Mouse (Mus musculus) thymus, adult 2 months (tissue): ENCODE data around the gene Tmem62. TPM values are rescaled to one million over a fixed set of nuclear protein-coding genes. Genes with fewer than 3 reads are reported as not detected.
"Not testable (repeated sequence)": the region's sequence is repeated elsewhere in the genome, so short reads cannot be mapped to it uniquely, and the experiment has no call there.

ENCODE experiments used
- DNase-seq: peaks from one replicate; pipeline ENCODE4 v3.0.0; 2021
- H3K27ac ChIP-seq: fragments of 200-500 bp; 2 replicates; pipeline ENCODE4 v1.5.1; 2012; ENCODE audit warnings: low read length, control low read depth; ENCODE audit not compliant: control insufficient read depth, insufficient read depth
- H3K27me3 ChIP-seq: fragments of 200-500 bp; 2 replicates; pipeline ENCODE4 v1.6.1; 2012; ENCODE audit warnings: mild to moderate bottlenecking, low read length, moderate library complexity, mixed read lengths; ENCODE audit not compliant: control insufficient read depth, insufficient read depth
- H3K36me3 ChIP-seq: fragments of 200-500 bp; 2 replicates; pipeline ENCODE4 v1.6.1; 2012; ENCODE audit warnings: mild to moderate bottlenecking, low read length, moderate library complexity; ENCODE audit not compliant: control insufficient read depth, insufficient read depth
- H3K4me1 ChIP-seq: fragments of 200-500 bp; replicated peaks from 2 replicates; pipeline ENCODE4 v1.6.1; 2012; ENCODE audit warnings: low read length; ENCODE audit not compliant: control insufficient read depth, insufficient read depth
- H3K4me3 ChIP-seq: fragments of 200-500 bp; 2 replicates; pipeline ENCODE4 v1.5.1; 2012; ENCODE audit warnings: mild to moderate bottlenecking, low read length, control low read depth, moderate library complexity; ENCODE audit not compliant: control insufficient read depth, insufficient read depth
- CTCF ChIP-seq: fragments of 200-500 bp; IDR thresholded peaks from 2 replicates; pipeline ENCODE4 v1.5.1; 2012; ENCODE audit warnings: mild to moderate bottlenecking, control low read depth, low read length, moderate library complexity, borderline replicate concordance; ENCODE audit not compliant: control insufficient read depth, poor library complexity, insufficient read depth; ENCODE audit errors: extremely low read depth
- POLR2A ChIP-seq: fragments of 200-500 bp; IDR thresholded peaks from 2 replicates; pipeline ENCODE4 v1.6.1; 2012; ENCODE audit warnings: mild to moderate bottlenecking, low read length, control low read depth, moderate library complexity; ENCODE audit not compliant: control insufficient read depth, poor library complexity, insufficient read depth; ENCODE audit errors: extremely low read depth
- WGBS: fragments of 180-500 bp; shearing (Covaris S2); methylation state at CpG from one replicate; pipeline ENCODE4 v1.1.7; 2018; 5-methylcytosine and 5-hydroxymethylcytosine counted together
- polyA plus RNA-seq: library from polyadenylated mRNA; depleted of rRNA; stranded (reverse); fragments of >200 nt; gene quantifications from 2 replicates; pipeline ENCODE4 v1.2.3, GENCODE M21; 2012

The Tmem62 gene
- polyA plus RNA-seq, 1 experiment: 8.8 TPM

DNA sequence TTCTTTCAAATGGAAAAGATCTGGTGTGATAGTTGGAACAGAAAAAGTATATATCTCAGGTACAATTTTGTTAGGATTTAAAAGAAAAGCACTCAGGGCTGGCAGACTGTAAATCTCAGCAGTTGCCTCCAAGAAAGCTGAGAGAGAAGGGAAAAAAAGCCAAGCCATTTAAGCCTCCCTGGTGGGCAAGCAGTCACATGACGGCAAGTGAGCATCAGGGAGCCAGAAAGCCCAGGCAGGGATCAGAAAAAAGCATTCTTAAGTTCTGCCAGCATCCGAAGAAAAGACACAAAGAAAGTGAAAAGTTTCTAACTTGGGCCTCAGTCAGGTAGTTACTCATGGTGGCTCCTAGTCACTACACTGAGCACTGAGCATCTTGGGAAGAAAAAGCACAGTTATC, 6.8 kb downstream of the Tmem62 start:
- WGBS: 95% methylated on average over 2 of the region's 2 CpGs
- Histone ChIP-seq H3K27ac (no peak overlapping the region), H3K4me1 (no peaks in the 10 kb centered on the region), H3K4me3 (no peak overlapping the region), H3K27me3 (no peaks in the 10 kb centered on the region), H3K36me3 (no peaks in the 10 kb centered on the region; the same call in 1 of the 2 replicates)
- TF ChIP-seq CTCF (no peak), POLR2A (no peak)
- DNase-seq: no peak

DNA sequence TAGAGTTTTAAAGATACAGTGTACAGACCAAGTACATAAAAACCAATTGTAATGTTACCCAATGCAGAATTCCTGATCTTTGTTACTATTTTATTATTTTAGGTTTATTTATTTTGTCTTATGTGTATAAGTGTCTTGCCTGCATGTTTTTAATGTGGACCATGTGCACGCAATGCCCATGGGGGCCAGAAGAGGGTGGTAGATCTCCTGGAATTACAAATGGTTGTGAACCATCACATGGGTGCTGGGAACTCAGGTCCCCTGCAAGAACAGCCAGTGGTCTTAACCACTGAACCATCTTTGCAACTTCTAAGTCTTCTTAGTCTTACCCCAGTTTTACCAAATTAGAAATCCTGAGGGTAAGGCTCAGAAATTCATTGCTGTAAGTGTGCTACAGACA, 8.4 kb downstream of the Tmem62 start:
- 100% methylated on average over 1 of the region's 1 CpGs for WGBS
- H3K36me3 ChIP-seq: no peaks in the 10 kb centered on the region; the same call in 1 of the 2 replicates
- H3K27me3 ChIP-seq: no peaks in the 10 kb centered on the region
- TF ChIP-seq CTCF (no peak), POLR2A (no peak)
- no peak overlapping the region for H3K27ac ChIP-seq
- peak; percentile 22 for DNase-seq
- H3K4me1 ChIP-seq: no peaks in the 10 kb centered on the region
- no peak overlapping the region for H3K4me3 ChIP-seq

DNA sequence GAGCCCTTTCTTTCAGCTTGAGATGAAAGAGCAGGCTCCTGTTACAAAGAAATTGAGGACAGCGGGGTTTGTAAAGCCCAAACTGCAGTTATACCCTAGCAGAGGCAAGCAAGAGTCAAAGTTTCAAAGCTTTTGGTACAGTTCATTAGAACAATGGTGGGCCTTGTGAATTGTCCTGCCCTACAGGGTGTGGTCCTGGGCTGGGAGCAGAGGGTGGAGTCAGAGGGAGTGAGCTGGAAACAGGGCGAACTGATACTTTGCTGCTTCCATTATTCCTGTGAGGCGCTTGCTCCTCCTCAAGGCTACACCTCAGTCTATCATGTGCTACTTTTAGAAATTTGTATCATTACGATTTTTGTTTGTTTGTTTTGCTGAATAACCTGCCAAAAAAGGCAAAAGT, 14.4 kb downstream of the Tmem62 start:
- H3K4me3 ChIP-seq: no peak overlapping the region
- H3K27me3 ChIP-seq: no peaks in the 10 kb centered on the region
- H3K4me1 ChIP-seq: no peaks in the 10 kb centered on the region
- H3K36me3 ChIP-seq: no peaks in the 10 kb centered on the region
- 97% methylated on average over 4 of the region's 4 CpGs for WGBS
- no peak overlapping the region for H3K27ac ChIP-seq
- TF ChIP-seq CTCF: no peak
- no peak for TF ChIP-seq POLR2A
- no peak for DNase-seq

DNA sequence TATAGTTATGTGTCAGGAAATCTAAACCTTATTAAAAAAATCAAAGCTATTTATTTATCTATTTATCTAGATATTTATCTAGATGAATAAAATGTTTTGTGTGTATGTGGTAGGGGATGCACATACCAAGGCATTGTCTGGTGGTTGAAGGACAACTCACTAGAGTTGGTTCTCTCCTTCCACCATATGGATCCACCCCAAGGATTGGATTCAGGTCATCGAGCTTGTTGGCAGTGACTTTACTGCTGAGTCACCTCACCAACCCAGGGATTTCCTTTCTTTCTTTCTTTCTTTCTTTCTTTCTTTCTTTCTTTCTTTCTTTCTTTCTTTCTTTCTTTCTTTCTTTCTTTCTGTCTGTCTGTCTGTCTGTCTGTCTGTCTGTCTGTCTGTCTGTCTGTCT, 19.8 kb downstream of the Tmem62 start:
- not testable (repeated sequence) for DNase-seq
- 63% methylated on average over 1 of the region's 1 CpGs for WGBS

DNA sequence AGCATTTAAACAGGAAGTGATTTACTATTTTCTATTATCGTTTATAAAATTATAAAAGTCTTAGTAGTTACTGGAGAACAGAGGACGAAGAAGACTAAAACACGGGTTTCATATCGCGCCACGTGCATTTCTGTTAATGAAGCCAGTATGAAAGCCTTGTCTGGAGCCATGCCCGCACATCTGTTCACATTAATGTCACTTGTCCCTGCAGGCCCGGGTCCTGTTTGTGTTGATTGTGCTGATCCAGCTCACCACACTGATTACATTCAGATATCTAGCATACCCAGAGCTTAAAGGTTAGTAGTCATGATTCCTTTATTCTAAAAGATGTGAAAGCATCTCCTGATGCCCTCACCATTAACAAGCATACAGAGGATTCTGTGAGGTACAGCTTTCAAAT, 22.0 kb downstream of the Tmem62 start:
- no peak overlapping the region for H3K4me3 ChIP-seq
- WGBS: 92% methylated on average over 8 of the region's 8 CpGs
- no peak for TF ChIP-seq CTCF
- no peak for TF ChIP-seq POLR2A
- DNase-seq: no peak
- no peak overlapping the region for H3K27ac ChIP-seq
- no peaks in the 10 kb centered on the region for H3K27me3 ChIP-seq
- H3K36me3 ChIP-seq: no peaks in the 10 kb centered on the region
- no peaks in the 10 kb centered on the region for H3K4me1 ChIP-seq

More for the DNA sequence above, 19.8 kb downstream of the Tmem62 start:
- not testable (repeated sequence) for H3K27ac ChIP-seq, H3K27me3 ChIP-seq, H3K4me1 ChIP-seq, H3K4me3 ChIP-seq, H3K36me3 ChIP-seq

DNA sequence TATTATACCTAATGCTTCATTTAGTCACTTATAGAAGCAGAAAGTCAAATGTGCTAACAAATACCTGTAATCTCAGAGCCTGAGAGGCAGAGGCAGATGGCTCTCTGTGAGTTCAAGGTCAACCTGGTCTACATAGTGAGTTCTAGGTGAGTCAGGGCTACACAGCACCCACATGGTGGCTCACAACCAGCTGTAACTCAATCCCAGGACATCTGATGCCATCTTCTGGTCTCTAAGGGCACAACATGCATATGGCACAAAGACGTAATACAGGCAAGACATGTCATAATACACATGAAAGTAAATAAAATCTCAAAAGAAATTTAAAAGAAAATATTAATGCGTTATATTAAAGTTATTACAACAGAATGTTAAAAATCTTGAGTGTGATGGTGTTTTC, 26.8 kb downstream of the Tmem62 start:
- no peaks in the 10 kb centered on the region for H3K4me1 ChIP-seq
- H3K27me3 ChIP-seq: no peaks in the 10 kb centered on the region
- WGBS: 86% methylated on average over 2 of the region's 2 CpGs
- H3K36me3 ChIP-seq: no peaks in the 10 kb centered on the region
- H3K27ac ChIP-seq: no peak overlapping the region
- TF ChIP-seq CTCF (no peak), POLR2A (no peak)
- no peak overlapping the region for H3K4me3 ChIP-seq
- peak; percentile 4 for DNase-seq

DNA sequence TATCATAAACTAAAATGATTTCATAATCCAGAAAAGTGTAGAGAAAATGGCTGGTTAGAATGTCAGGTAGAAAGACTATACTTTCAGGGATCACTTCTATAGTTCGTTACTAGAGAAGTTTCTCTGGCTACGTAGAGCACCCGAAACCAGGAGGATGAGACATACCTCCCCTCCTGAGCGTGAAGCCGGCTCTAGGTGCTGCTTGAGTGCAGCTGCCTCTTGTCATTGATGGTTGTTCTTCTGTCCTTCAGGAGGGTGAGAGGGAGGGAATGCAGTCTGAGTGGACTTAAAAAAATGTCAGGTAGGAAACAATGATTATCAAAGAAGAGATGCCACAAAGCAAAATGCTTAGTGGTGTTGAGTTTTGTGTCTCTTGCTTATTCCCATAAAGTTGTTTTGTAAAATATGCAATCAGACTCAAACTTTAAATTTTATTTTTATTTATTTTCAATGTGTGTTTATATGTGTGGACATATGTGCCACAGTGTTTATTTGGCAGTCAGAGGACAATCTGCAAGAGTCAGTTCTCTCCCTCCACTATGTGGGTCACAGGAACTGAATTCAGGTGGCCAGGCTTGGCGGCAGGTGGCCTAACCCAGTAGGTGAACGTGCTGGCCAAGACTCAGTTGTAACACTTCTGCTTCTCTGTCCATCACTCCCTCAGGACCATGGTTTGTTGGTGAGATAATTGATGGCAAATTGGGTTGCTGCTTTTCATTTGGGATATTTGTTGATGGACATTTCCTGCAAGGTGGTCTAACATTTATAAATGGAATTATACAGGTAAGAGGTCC, 27.4 kb downstream of the Tmem62 start:
- H3K36me3 ChIP-seq: no peaks in the 10 kb centered on the region
- 93% methylated on average over 7 of the region's 7 CpGs for WGBS
- H3K27me3 ChIP-seq: no peaks in the 10 kb centered on the region
- H3K4me3 ChIP-seq: no peak overlapping the region
- no peaks in the 10 kb centered on the region for H3K4me1 ChIP-seq
- no peak overlapping the region for H3K27ac ChIP-seq
- DNase-seq: no peak
- TF ChIP-seq POLR2A: no peak
- no peak for TF ChIP-seq CTCF
